Mouse (Mus musculus) kidney, adult 2 months (tissue): ENCODE measurements around the gene Prm2.

Experiments used
- CTCF ChIP-seq: fragments of 200-500 bp; conservative IDR thresholded peaks from 2 replicates; pipeline ENCODE4 v1.5.1; 2011; ENCODE audit warnings: low read depth, mild to moderate bottlenecking, control low read depth, low read length, moderate library complexity, mixed read lengths; ENCODE audit not compliant: insufficient read depth, insufficient read length
- POLR2A ChIP-seq: fragments of 200-500 bp; IDR thresholded peaks from one replicate; pipeline ENCODE4 v1.6.1; 2011; ENCODE audit warnings: low read depth, low read length, control low read depth

DNA sequence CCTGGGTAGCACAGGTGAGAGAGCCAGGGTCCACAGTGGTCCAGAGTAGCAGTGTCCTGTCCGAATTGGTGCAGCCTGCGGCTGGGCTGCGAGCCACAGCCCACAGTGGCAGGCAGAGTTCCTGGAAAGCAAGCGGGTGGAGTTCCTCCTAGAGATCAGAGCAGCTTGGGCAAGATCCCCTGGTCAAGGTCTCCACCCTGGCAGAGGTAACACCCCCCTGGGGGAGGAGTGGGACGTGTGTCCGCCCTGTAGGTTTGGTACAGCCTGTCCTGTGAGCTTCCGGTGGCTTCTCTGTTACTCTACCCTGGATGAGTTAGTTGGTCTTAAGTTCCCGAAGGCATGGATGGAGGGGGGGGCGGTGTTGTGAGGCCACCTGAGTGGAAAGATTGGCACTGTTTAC, 27.1 kb downstream of the Prm2 start:
- TF ChIP-seq POLR2A: no peak
- no peak for TF ChIP-seq CTCF
